Mouse (Mus musculus) neural tube, embryonic 12.5 days (tissue): ENCODE results near the gene Klk1b11. TPM values are rescaled to one million over a fixed set of nuclear protein-coding genes. Genes with fewer than 3 reads are reported as not detected.

ENCODE experiments used
- polyA plus RNA-seq: library from polyadenylated mRNA; unstranded; fragments of >200 nt; fragmentation: Nextera tagmentation; extraction: Ambion mirVana; gene quantifications from 2 replicates; pipeline ENCODE4 v1.2.1, GENCODE M21; 2016

The Klk1b11 gene
- polyA plus RNA-seq, 1 experiment from 2014 or later = not detected

Other genes starting within 250 kb of the Klk1b11 start
- gene Klk12, start 227.0 kb upstream of the Klk1b11 start, polyA plus RNA-seq = not detected in 2 replicates
- gene Klk11, start 221.3 kb upstream of the Klk1b11 start, polyA plus RNA-seq = not detected in 2 replicates
- 0.24 TPM in 1 of 2 replicates, not detected in the other for gene Klk10, start 214.8 kb upstream of the Klk1b11 start, polyA plus RNA-seq
- not detected in 2 replicates for gene Klk9, start 204.0 kb upstream of the Klk1b11 start, polyA plus RNA-seq
- 5.0 and 7.3 TPM in 2 replicates for gene Klk8, start 198.3 kb upstream of the Klk1b11 start, polyA plus RNA-seq
- not detected in 2 replicates for gene Klk7, start 184.6 kb upstream of the Klk1b11 start, polyA plus RNA-seq
- not detected in 2 replicates for gene Klk6, start 171.4 kb upstream of the Klk1b11 start, polyA plus RNA-seq
- gene Klk5, start 153.9 kb upstream of the Klk1b11 start, polyA plus RNA-seq = not detected in 2 replicates
- gene Klk4, start 114.7 kb upstream of the Klk1b11 start, polyA plus RNA-seq = 0.15 and 0.20 TPM in 2 replicates
- gene Klk15, start 62.1 kb upstream of the Klk1b11 start, polyA plus RNA-seq = not detected in 2 replicates
- not detected in 2 replicates for gene Klk1b8, start 45.2 kb upstream of the Klk1b11 start, polyA plus RNA-seq
- gene Klk1b1, start 29.1 kb upstream of the Klk1b11 start, polyA plus RNA-seq = not detected in 2 replicates
- gene Klk1b9, start 19.8 kb upstream of the Klk1b11 start, polyA plus RNA-seq = not detected in 2 replicates
- gene Klk1b26, start 16.3 kb downstream of the Klk1b11 start, polyA plus RNA-seq = not detected in 2 replicates
- not detected in 2 replicates for gene Klk1b27, start 56.4 kb downstream of the Klk1b11 start, polyA plus RNA-seq
- not detected in 2 replicates for gene Klk1b21, start 106.5 kb downstream of the Klk1b11 start, polyA plus RNA-seq
- gene Klk1b22, start 116.8 kb downstream of the Klk1b11 start, polyA plus RNA-seq = not detected in 2 replicates
- gene Klk1b16, start 140.9 kb downstream of the Klk1b11 start, polyA plus RNA-seq = not detected in 2 replicates
- not detected in 2 replicates for gene Klk1b24, start 192.4 kb downstream of the Klk1b11 start, polyA plus RNA-seq
- gene Klk1b3, start 202.3 kb downstream of the Klk1b11 start, polyA plus RNA-seq = not detected in 2 replicates
- gene Klk1b4, start 211.6 kb downstream of the Klk1b11 start, polyA plus RNA-seq = not detected in 2 replicates
- gene Klk1b5, start 220.1 kb downstream of the Klk1b11 start, polyA plus RNA-seq = not detected in 2 replicates
- not detected in 2 replicates for gene Klk1, start 229.5 kb downstream of the Klk1b11 start, polyA plus RNA-seq
- 0.31 TPM in 1 of 2 replicates, not detected in the other for gene Gm36864, start 240.3 kb downstream of the Klk1b11 start, polyA plus RNA-seq